Mouse (Mus musculus): ENCODE data around the gene Bik. TPM values are rescaled to one million over a fixed set of nuclear protein-coding genes. Genes with fewer than 3 reads are reported as not detected.

The Bik gene
- total and polyA plus RNA-seq, 3 experiments = 0.50 TPM; not detected in 2

GRCm38 (mm10) chr15:83569682-83570081 lies 43.0 kb downstream of the Bik start:
- H3K79me2 ChIP-seq (replicated peaks; ENCODE audit: control insufficient read depth, extremely low read depth, insufficient read depth, poor library complexity, severe bottlenecking) = no peaks in the 10 kb centered on the region
- dilution Hi-C loops (cut with MboI; ENCODE audit: extremely low pct_ligation_motif_present, extremely low pct_unique_long_range_greater_than_20kb, low sequenced_read_pairs) = no loop called here
- H3K4me2 ChIP-seq (ENCODE audit: insufficient read depth, low read depth, poor library complexity, severe bottlenecking) = no peak overlapping the region
- no peak for TF ChIP-seq MAZ (IDR thresholded peaks at IDR 0.05; ENCODE audit: low read depth, low read length)
- no peak for TF ChIP-seq JUND (conservative IDR thresholded peaks at IDR 0.05; ENCODE audit: low read depth, low read length)
- TF ChIP-seq IRF4 (IDR thresholded peaks at IDR 0.05; ENCODE audit: low read depth, low read length) = no peak
- TF ChIP-seq ETS1 (conservative IDR thresholded peaks at IDR 0.05; ENCODE audit: low read depth, low read length) = no peak
- TF ChIP-seq POLR2A (IDR thresholded peaks at IDR 0.05; ENCODE audit: low read depth, low read length) = no peak
- TF ChIP-seq USF1 (IDR thresholded peaks at IDR 0.05; ENCODE audit: low read depth, low read length) = no peak
- no peak for TF ChIP-seq SIN3A (IDR thresholded peaks at IDR 0.05; ENCODE audit: low read length)
- TF ChIP-seq HCFC1 (IDR thresholded peaks at IDR 0.05; ENCODE audit: low read depth, low read length) = no peak
- TF ChIP-seq TCF12 (IDR thresholded peaks at IDR 0.05; ENCODE audit: low read depth, low read length) = no peak
- TF ChIP-seq MXI1 (IDR thresholded peaks at IDR 0.05; ENCODE audit: low read depth, low read length) = no peak
- no peak for TF ChIP-seq ZNF384 (IDR thresholded peaks at IDR 0.05; ENCODE audit: low read depth, low read length)
- TF ChIP-seq USF2 (conservative IDR thresholded peaks at IDR 0.05; ENCODE audit: low read depth, low read length) = no peak
- no peaks in the 10 kb centered on the region for H3K9me3 ChIP-seq (replicated peaks; ENCODE audit: low read length)
- H3K36me3 ChIP-seq (replicated peaks in 1 of 2; ENCODE audit: control insufficient read depth in 1 of 2, insufficient read depth in 1 of 2, low read length in 1 of 2) = peaks cover 16 to 30% of the 10 kb centered on the region in 2 experiments
- H3K27me3 ChIP-seq (replicated peaks) = no peaks in the 10 kb centered on the region
- no peak overlapping the region for H3K27ac ChIP-seq (ENCODE audit: insufficient read depth, low read depth)
- H3K4me3 ChIP-seq (replicated peaks in 1 of 3; ENCODE audit: low read depth in 2 of 3, low read length in 2 of 3, poor library complexity in 1 of 3) = no peak overlapping the region
- H3K9ac ChIP-seq (ENCODE audit: insufficient read depth, low read depth) = no peak overlapping the region
- peaks cover 0 to 25% of the 10 kb centered on the region in 2 experiments; a peak in 1 of 4 replicates for H3K4me1 ChIP-seq (ENCODE audit: control insufficient read depth in 1 of 2, insufficient read depth in 2 of 2)
- DNase-seq (ENCODE audit: extremely low read depth) = no peak
- in situ Hi-C loops (cut with MboI; ENCODE audit: low pct_ligation_motif_present, low pct_unique_long_range_greater_than_20kb, low sequenced_read_pairs) = no loop called here

GRCm38 (mm10) chr15:83570641-83571040 lies 44.0 kb downstream of the Bik start:
- no peak overlapping the region for H3K27ac ChIP-seq (ENCODE audit: insufficient read depth, low read depth)
- peaks cover 23 to 39% of the 10 kb centered on the region in 2 experiments for H3K36me3 ChIP-seq (replicated peaks in 1 of 2; ENCODE audit: control insufficient read depth in 1 of 2, insufficient read depth in 1 of 2, low read length in 1 of 2)

More at GRCm38 (mm10) chr15:83570641-83571040, 44.0 kb downstream of the Bik start:
- TF ChIP-seq POLR2AphosphoS2 (IDR thresholded peaks at IDR 0.05; ENCODE audit: low read depth, low read length) (no peak), RCOR1 (conservative IDR thresholded peaks at IDR 0.05; ENCODE audit: low read depth, low read length) (no peak), CTCF (conservative IDR thresholded peaks at IDR 0.05 in 1 of 2, IDR thresholded peaks at IDR 0.05 in 1 of 2; ENCODE audit: low read depth in 2 of 2, low read length in 2 of 2) (peak; percentile 15 to 67; a peak in 2 of 4 replicates), RAD21 (IDR thresholded peaks at IDR 0.05; ENCODE audit: low read depth, low read length) (peak; percentile 36), POLR2A (IDR thresholded peaks at IDR 0.05; ENCODE audit: low read depth, low read length) (no peak), NRF1 (IDR thresholded peaks at IDR 0.05; ENCODE audit: low read depth, low read length) (no peak), SMC3 (IDR thresholded peaks at IDR 0.05; ENCODE audit: low read depth, low read length) (peak; percentile 58)
- H3K4me3 ChIP-seq (replicated peaks in 1 of 3; ENCODE audit: low read depth in 2 of 3, low read length in 2 of 3, poor library complexity in 1 of 3) = no peak overlapping the region
- H3K27me3 ChIP-seq (replicated peaks) = no peaks in the 10 kb centered on the region
- no peak overlapping the region for H3K4me2 ChIP-seq (ENCODE audit: insufficient read depth, low read depth, poor library complexity, severe bottlenecking)
- peaks cover 0 to 17% of the 10 kb centered on the region in 2 experiments; a peak in 1 of 4 replicates for H3K4me1 ChIP-seq (ENCODE audit: control insufficient read depth in 1 of 2, insufficient read depth in 2 of 2)
- H3K9ac ChIP-seq (ENCODE audit: insufficient read depth, low read depth) = no peak overlapping the region
- in situ Hi-C loops (cut with MboI; ENCODE audit: low pct_ligation_motif_present, low pct_unique_long_range_greater_than_20kb, low sequenced_read_pairs) = no loop called here
- dilution Hi-C loops (cut with MboI; ENCODE audit: extremely low pct_ligation_motif_present, extremely low pct_unique_long_range_greater_than_20kb, low sequenced_read_pairs) = no loop called here
- H3K9me3 ChIP-seq (replicated peaks; ENCODE audit: low read length) = no peaks in the 10 kb centered on the region
- no peaks in the 10 kb centered on the region for H3K79me2 ChIP-seq (replicated peaks; ENCODE audit: control insufficient read depth, extremely low read depth, insufficient read depth, poor library complexity, severe bottlenecking)
- peak; percentile 44 for DNase-seq (ENCODE audit: extremely low read depth)

Measured in CH12.LX (cell line).